In genomic region chr3:79204261-79204660, GRCm38 (mm10) we compare ENCODE assay signal across 17 mouse cellular contexts.
"Had no signal": no experiment of that assay in that cellular context is flagged by ENCODE, and none has a peak within 500 bp of the region (broad histone marks: within the 10 kb centered on the region; RNA-seq: fewer than 3 reads in every experiment).

No protein-coding gene starts in this region.

- H3K27me3 ChIP-seq: limb, embryonic 13.5 days; liver, embryonic 15.5 days had no signal

- DNase-seq: kidney, adult 11 months; kidney, postnatal 14 days; layer of hippocampus, adult 9-11 months; layer of hippocampus, postnatal 36 days; left cerebral cortex, postnatal 4 days; lung, embryonic 14.5 days; lung, postnatal 4 days; midbrain, embryonic 14.5 days; retina, postnatal 1 day; right cerebral cortex, postnatal 4 days; spleen, adult 18-20 months; thymus, postnatal 36 days had no signal

- H3K4me3 ChIP-seq: limb, embryonic 13.5 days; liver, embryonic 15.5 days; midbrain, embryonic 10.5 days; myocyte had no signal

- H3K9me3 ChIP-seq: limb, embryonic 13.5 days; liver, embryonic 15.5 days; midbrain, embryonic 10.5 days had no signal

- H3K4me2 ChIP-seq: limb, embryonic 13.5 days; liver, embryonic 11.5 days; liver, embryonic 15.5 days; lung, embryonic 14.5 days had no signal

- H3K36me3 ChIP-seq: liver, embryonic 15.5 days had no signal

- H3K9ac ChIP-seq: liver, embryonic 15.5 days; lung, embryonic 14.5 days had no signal

- H3K27ac ChIP-seq: liver, embryonic 15.5 days; midbrain, embryonic 10.5 days had no signal
